Mouse (Mus musculus) gastrocnemius, adult 2 months (tissue): Measurements from ENCODE around the gene Dlx5. TPM values are rescaled to one million over a fixed set of nuclear protein-coding genes. Genes with fewer than 3 reads are reported as not detected.

ENCODE experiments used
- DNase-seq: peaks from one replicate; pipeline ENCODE4 v3.0.0; 2022
- H3K27ac ChIP-seq: fragments of 200-600 bp; 2 replicates; pipeline ENCODE4 v1.8.1; 2022; ENCODE audit warnings: mild to moderate bottlenecking
- H3K4me3 ChIP-seq: fragments of 200-600 bp; 2 replicates; pipeline ENCODE4 v1.8.1; 2022; ENCODE audit warnings: mild to moderate bottlenecking, moderate library complexity
- CTCF ChIP-seq: fragments of 200-600 bp; IDR thresholded peaks from 2 replicates; pipeline ENCODE4 v1.8.1; 2022; ENCODE audit warnings: antibody characterized with exemption, mild to moderate bottlenecking, moderate library complexity
- intact Hi-C: fragments of 180-260 bp; cut with DNase I; formaldehyde crosslinking; loops from one replicate; pipeline ENCODE4 v1.15.1; 2025
- total RNA-seq, 2 experiments: library from RNA; stranded (reverse); gene quantifications; 2 replicates each; pipeline ENCODE4 v1.2.3; 2021

Dlx5 gene
- total RNA-seq, 2 experiments from 2014 or later = not detected

DNA sequence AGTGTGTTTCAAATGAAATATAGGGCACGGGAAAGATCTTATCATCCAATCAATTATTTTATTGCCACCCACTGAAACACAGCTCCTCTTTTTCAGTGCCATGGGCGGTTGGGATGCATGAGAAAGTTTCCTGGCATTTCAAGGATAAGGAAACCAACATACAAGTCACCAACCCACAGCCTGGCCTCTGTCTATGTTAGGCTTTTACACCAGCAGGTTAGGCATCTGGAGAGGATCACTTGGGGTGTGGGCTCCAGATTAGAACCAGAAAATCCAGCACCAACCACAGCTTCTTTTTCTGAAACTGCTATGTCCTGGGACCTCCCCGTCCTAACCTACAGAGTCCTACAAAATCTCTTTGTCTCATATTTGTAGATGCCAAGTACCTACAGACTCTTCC is 28.9 kb downstream of the Dlx5 start:
- no peak for TF ChIP-seq CTCF
- no peak overlapping the region for H3K4me3 ChIP-seq
- intact Hi-C loops = no loop called here
- no peak for DNase-seq
- H3K27ac ChIP-seq = no peak overlapping the region

DNA sequence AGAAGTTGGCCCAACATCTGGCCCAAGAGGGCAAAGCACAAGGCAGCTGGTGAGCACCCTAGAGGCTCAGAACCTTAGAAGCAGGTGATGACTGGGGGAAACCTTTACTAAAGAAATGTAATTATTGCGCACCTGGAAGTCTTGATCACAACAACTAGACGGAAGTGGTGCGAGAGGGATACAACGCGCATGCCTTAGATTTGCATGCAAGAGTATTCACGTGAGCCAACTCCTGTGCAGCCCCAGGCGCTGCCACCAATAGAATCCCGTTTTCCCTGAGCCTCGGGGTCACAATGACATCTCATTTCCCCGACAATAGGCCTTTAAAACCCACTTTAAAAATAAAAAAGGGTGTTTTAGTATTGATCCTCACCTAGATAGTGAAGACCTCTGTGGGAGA is 30.7 kb downstream of the Dlx5 start:
- H3K27ac ChIP-seq = no peak overlapping the region

GRCm38 (mm10) chr6:6850324-6851060 is 31.4 kb downstream of the Dlx5 start:
- no peak for TF ChIP-seq CTCF
- Histone ChIP-seq H3K4me3 (no peak overlapping the region), H3K27ac (no peak overlapping the region)
- no peak for DNase-seq
- intact Hi-C loops = no loop called here

More for the DNA sequence above, 30.7 kb downstream of the Dlx5 start:
- DNase-seq = no peak
- no peak for TF ChIP-seq CTCF
- H3K4me3 ChIP-seq = no peak overlapping the region
- intact Hi-C loops = no loop called here

DNA sequence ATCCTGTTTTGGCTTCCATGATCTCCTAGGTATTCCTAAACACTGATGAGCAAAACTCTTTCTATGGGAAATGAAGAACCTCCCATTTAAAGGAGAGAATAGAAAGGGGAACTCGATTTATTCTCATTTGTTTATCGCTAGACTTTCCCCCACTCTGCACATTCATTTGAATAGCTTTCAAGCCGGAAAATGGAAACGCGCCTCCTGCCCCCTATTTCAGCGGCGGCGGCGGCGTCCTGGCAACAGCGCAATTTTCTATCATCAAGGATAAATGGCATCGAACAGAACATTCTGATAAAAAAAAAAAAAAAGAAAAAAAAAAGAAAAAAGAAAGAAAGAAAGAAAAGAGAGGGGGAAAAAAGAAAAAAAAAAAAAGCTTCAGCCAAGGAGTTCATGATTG is 32.1 kb downstream of the Dlx5 start:
- no peak for TF ChIP-seq CTCF
- intact Hi-C loops = no loop called here
- Histone ChIP-seq H3K4me3 (no peak overlapping the region), H3K27ac (no peak overlapping the region)
- no peak for DNase-seq

DNA sequence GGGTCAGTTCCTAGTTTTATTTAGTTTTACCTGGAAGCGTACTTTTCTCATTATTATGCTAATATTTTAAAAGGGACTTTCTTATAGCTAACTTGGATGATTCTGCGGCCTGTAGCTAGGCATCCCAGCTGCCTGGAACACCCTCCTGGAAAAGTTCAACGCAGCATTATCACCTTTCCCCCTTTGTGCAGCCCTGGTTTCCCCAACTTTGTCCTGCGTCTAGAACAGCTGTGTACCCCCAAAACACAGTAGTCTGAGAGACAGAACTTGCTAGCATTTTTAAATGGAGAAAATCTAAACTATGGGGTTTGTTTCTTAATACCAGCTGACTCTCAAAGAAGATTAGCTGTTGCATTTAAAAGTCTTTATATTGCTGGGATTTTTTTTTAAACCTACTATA is 33.3 kb downstream of the Dlx5 start:
- intact Hi-C loops = no loop called here
- no peak overlapping the region for H3K27ac ChIP-seq
- no peak for DNase-seq
- no peak for TF ChIP-seq CTCF
- H3K4me3 ChIP-seq = no peak overlapping the region

DNA sequence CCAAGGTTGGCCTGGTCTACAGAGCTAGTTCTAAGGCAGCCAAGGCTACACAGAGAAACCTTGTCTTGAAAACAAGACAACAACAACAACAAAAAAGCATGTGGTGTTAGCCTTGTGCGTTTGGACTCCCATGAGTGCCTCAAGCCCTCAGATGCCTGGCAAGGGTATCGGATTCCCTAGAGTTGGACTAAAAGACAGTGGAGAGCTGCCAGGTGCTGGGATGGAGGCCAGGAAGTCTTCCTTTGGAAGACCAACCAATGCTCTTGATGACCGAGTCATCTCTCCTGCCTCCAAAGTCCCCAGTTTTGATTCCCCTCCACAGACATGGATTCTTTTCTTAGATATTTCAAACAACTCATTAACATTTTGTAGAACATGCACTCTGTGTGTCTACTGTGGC is 48.6 kb downstream of the Dlx5 start:
- TF ChIP-seq CTCF = no peak
- Histone ChIP-seq H3K4me3 (no peak overlapping the region), H3K27ac (no peak overlapping the region)
- no peak for DNase-seq
- intact Hi-C loops = no loop called here

DNA sequence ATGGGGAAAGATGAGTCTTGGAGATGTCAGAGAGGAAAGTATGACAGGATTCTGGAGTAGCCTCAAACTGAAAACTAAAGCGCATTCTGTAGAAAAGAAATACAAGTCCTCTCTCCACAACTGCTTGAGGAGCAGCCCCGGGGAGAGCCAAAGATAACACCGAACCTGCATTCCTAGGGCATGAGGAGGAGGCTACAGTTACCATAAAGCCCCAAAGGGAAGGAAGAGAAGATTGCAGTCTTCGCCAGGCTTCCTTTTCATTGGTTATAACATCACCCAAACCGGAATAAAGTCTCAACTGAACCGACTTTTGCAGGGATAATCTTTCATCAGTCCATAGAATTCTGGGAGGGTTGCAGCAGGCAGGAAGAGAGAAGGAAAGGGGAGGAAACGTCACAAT is 51.4 kb downstream of the Dlx5 start:
- intact Hi-C loops = no loop called here
- TF ChIP-seq CTCF = no peak

More for the DNA sequence above, 51.4 kb downstream of the Dlx5 start:
- no peak for DNase-seq
- Histone ChIP-seq H3K4me3 (0 out of 2 replicates have a peak overlapping the region, but pooled peaks have one; percentile 9), H3K27ac (no peak overlapping the region)

Other genes with a start within 250 kb of the Dlx5 start
- not detected for gene Dlx6, start 18.8 kb downstream of the Dlx5 start, total RNA-seq
- 1 to 10 TPM; 4.8 to 6.6 TPM for gene Sdhaf3, start 73.9 kb upstream of the Dlx5 start, total RNA-seq